Mouse (Mus musculus) spleen, adult 12 weeks (tissue): ENCODE data around the gene Pus7l.
"Not testable (repeated sequence)": the region's sequence is repeated elsewhere in the genome, so short reads cannot be mapped to it uniquely, and the experiment has no call there.

ENCODE experiments used
- DNase-seq: peaks from one replicate; pipeline ENCODE4 v3.0.0; 2022; ENCODE audit warnings: low spot score

Pus7l gene

DNA sequence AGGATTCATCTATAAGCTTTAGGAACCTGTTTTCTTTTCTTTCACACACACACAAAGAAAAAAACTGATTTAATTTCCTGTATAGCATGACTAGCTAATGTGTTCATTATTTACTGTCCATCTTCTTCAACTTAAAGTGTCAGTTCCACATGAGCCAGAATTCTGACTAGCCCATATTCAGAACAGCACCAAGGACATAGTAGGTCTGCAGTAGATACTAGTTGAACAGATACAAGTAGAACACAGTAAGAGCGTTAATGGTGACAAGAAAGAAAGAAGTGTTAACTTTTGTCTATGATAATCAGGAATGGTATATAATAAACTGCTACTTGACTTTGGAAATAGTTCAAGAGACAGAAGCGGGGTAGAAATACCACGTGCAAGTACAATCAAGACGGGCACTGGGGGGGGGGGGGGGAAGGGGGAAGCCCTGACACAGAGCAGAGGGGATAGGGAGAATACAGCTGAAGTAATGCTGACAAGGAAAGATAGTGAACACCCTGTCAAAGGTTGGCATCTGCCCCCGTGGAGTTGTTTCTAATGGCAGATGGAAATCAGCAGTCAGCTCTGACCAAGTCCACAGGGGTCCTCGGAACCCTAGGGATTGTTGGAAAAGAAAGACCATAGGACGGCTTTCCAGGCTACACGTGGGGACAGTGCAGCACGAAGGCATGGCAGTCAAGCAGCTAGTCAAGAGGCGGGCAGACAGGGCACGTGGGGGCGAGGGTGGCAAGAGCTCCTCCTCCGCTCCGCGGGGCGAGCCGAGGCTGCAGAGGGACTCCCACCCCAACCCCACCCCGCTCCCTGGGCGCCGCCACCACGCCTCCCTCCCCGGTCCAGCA is 559 bp downstream of the Pus7l start:
- DNase-seq: no peak

GRCm38 (mm10) chr15:94539296-94539695 is 4.1 kb downstream of the Pus7l start:
- DNase-seq: no peak

DNA sequence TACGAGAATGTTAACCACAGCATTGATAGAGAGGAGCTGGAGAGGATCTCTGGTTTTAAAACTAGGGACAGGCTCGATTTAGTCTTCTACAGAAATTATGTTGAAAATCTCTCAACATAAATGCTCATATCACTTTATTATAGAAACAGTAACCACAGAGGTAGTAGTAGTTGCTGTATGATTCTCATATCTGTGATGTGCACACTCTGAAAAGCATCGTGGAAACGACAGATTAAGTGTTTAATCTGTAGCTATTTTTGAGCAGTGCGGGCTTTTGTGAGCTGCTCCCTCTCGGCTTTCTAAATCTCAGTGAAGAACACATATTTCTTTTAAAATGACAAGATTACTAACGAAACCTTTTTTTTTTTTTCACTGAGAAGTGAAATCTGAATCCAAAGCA is 7.8 kb downstream of the Pus7l start:
- no peak for DNase-seq

DNA sequence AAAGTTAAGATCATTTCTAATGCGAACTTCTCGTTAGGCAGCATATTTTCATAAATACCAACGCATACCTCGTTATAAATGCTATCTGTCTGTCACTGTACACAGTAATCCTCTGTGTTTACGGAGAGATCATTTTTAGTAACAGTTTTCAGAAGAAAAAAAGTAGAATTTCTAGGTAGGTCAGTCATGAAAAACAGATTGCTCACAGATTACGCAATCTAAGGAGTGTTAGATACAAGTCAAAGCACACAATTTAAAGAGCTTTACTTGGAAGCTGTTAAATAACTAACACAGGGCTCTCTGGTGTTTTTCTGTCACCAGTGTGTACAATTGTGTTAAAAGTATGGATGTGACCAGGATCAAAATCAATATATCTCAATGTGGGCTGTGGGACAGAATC is 10.4 kb downstream of the Pus7l start:
- DNase-seq: no peak

- no peak for DNase-seq
These were observed 11.0 kb downstream of the Pus7l start for GRCm38 (mm10) chr15:94532306-94532705.

DNA sequence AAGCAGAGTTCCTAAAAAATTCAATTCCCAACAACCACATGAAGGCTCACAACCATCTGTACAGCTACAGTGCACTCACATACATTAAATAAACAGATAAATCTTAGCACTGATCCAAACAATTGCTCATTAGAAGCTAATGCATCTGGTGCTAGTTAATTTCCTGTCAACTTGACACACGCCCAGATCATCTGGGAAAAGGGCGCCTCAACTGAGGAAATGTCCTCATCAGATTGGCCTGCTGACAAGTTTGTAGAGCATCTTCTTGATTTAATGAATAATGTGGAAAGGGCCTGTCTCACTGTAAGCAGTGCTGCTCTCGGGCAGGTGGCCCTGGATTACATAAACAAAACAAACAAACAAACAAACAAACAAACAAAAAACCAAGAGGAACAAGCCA is 12.8 kb downstream of the Pus7l start:
- DNase-seq: no peak

GRCm38 (mm10) chr15:94524956-94525355 is 18.4 kb downstream of the Pus7l start:
- DNase-seq: no peak

- DNase-seq: no peak
These were observed 20.1 kb downstream of the Pus7l start for GRCm38 (mm10) chr15:94523251-94523650.

- DNase-seq: no peak
These were observed 22.4 kb downstream of the Pus7l start for GRCm38 (mm10) chr15:94520959-94521358.

DNA sequence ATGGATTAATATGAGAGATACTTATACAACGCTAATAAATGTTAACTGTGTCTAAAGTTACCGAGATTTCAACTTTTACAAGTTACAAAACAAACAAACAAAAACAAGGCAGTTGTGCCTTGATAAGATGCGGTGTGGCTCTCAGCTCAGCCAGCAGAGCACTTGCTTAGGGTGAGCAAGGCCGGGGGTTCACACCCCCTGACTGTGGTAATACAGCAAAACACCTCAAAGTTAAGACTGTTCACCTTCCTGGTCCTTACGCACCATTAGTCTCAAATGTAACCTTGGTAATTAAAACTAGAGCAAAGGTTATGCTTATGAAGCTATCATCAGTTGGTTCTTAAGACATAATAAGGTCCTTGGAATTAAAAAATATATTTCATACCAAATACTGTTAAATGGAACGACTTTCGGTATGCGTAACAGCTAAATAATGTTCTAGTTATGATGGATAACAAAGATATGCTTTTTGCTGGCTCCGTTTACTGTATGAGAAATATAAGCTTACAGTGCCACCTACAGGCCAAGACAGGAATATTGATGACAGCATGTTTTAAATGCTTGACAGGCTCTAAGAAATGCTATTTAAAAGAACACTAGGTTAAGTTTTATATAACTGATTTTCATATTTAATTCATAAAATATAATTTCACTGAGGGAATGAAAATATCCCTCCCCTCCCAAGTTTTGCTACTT is 23.0 kb downstream of the Pus7l start:
- no peak for DNase-seq

- no peak for DNase-seq
These were observed 25.3 kb downstream of the Pus7l start for GRCm38 (mm10) chr15:94517913-94518491.

GRCm38 (mm10) chr15:94503451-94504215 is 39.7 kb downstream of the Pus7l start:
- no peak for DNase-seq

GRCm38 (mm10) chr15:94499260-94499659 is 44.1 kb downstream of the Pus7l start:
- DNase-seq: no peak

DNA sequence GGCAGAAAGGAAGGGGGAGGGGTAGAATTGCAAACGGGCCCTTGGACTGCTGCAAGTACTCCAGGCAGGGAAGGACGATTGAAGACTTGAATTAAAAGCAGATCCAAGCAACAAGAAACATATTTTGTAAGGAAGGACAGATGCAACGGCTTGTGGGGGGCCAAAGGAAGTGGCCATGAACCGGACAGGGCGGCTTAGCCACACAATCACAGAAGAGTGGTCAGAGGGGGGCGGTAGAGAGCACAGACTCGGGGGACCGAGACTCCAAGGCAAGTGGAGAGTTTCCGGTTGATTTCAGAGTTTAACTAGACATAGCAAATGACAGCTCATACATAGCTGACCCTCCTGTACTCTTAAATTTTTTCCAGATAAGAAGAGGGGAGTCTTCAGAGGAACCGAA is 47.4 kb downstream of the Pus7l start:
- DNase-seq: no peak

GRCm38 (mm10) chr15:94494445-94494844 is 48.9 kb downstream of the Pus7l start:
- DNase-seq: no peak

GRCm38 (mm10) chr15:94489433-94489832 is 53.9 kb downstream of the Pus7l start:
- no peak for DNase-seq

- DNase-seq: not testable (repeated sequence)
These were observed 55.3 kb downstream of the Pus7l start for GRCm38 (mm10) chr15:94488028-94488427.

- no peak for DNase-seq
These were observed 60.8 kb downstream of the Pus7l start for GRCm38 (mm10) chr15:94482555-94482954.

GRCm38 (mm10) chr15:94480792-94481191 is 62.6 kb downstream of the Pus7l start:
- DNase-seq: no peak

- DNase-seq: no peak
These were observed 63.1 kb downstream of the Pus7l start for GRCm38 (mm10) chr15:94480248-94480647.

GRCm38 (mm10) chr15:94479513-94480136 is 63.7 kb downstream of the Pus7l start:
- DNase-seq: no peak

- DNase-seq: no peak
These were observed 64.6 kb downstream of the Pus7l start for GRCm38 (mm10) chr15:94478706-94479105.
